Mouse (Mus musculus) C2C12 (cell line): ENCODE data around the gene Lrmda. TPM values are rescaled to one million over a fixed set of nuclear protein-coding genes. Genes with fewer than 3 reads are reported as not detected.

Experiments
- H3K27me3 ChIP-seq: one replicate; pipeline ENCODE4 v1.6.1; 2011; ENCODE audit not compliant: control insufficient read depth, insufficient read depth, insufficient read length
- H3K36me3 ChIP-seq: one replicate; pipeline ENCODE4 v1.6.1; 2011; ENCODE audit not compliant: control insufficient read depth, insufficient read depth
- H3K4me3 ChIP-seq: one replicate; pipeline ENCODE4 v1.5.1; 2011; ENCODE audit warnings: mild to moderate bottlenecking, control low read depth; ENCODE audit not compliant: poor library complexity, insufficient read depth, severe bottlenecking
- H3K79me2 ChIP-seq: one replicate; pipeline ENCODE4 v1.6.1; 2011; ENCODE audit not compliant: control insufficient read depth, insufficient read depth
- H3K79me3 ChIP-seq: one replicate; pipeline ENCODE4 v1.6.1; 2011; ENCODE audit warnings: low read depth, control low read depth
- H3ac ChIP-seq: one replicate; pipeline ENCODE3; 2011; ENCODE audit warnings: low read depth; ENCODE audit not compliant: control insufficient read depth, insufficient read length
- CEBPB ChIP-seq: IDR thresholded peaks from one replicate; pipeline ENCODE4 v1.6.1; 2011; ENCODE audit warnings: low read depth, mild to moderate bottlenecking, control low read depth, moderate library complexity
- CTCF ChIP-seq: IDR thresholded peaks from one replicate; pipeline ENCODE4 v1.5.1; 2011; ENCODE audit not compliant: control insufficient read depth, insufficient read depth, insufficient read length
- FOSL1 ChIP-seq: IDR thresholded peaks from one replicate; pipeline ENCODE4 v1.8.0; 2011; ENCODE audit warnings: mild to moderate bottlenecking, low read length; ENCODE audit not compliant: poor library complexity, insufficient read depth, severe bottlenecking
- MAX ChIP-seq: IDR thresholded peaks from one replicate; pipeline ENCODE4 v1.6.1; 2011; ENCODE audit warnings: mild to moderate bottlenecking, control low read depth
- MYOD1 ChIP-seq: IDR thresholded peaks from one replicate; pipeline ENCODE4 v1.6.1; 2011; ENCODE audit warnings: low read depth; ENCODE audit not compliant: control insufficient read depth, insufficient read length
- MYOG ChIP-seq: IDR thresholded peaks from one replicate; pipeline ENCODE4 v1.6.1; 2011; ENCODE audit not compliant: control insufficient read depth, insufficient read length; ENCODE audit errors: extremely low read depth
- USF1 ChIP-seq: IDR thresholded peaks from one replicate; pipeline ENCODE4 v1.6.1; 2011; ENCODE audit warnings: low read depth, mild to moderate bottlenecking, control low read depth, moderate library complexity
- polyA plus RNA-seq: library from polyadenylated mRNA; unstranded; fragments of >200 nt; fragmentation: generic; extraction: Trizol; gene quantifications from one replicate; pipeline ENCODE4 v1.2.1, GENCODE M21; 2012; ENCODE audit warnings: missing spikeins

The Lrmda gene
- polyA plus RNA-seq, 1 experiment, result not detected

GRCm38 (mm10) chr14:22844006-22844405, 824.5 kb downstream of the Lrmda start:
- Histone ChIP-seq H3ac (no peak overlapping the region), H3K79me2 (no peaks in the 10 kb centered on the region), H3K4me3 (no peak overlapping the region), H3K36me3 (no peaks in the 10 kb centered on the region), H3K27me3 (no peaks in the 10 kb centered on the region), H3K79me3 (no peaks in the 10 kb centered on the region)
- TF ChIP-seq MYOD1, result no peak
- TF ChIP-seq FOSL1, result no peak
- no peak for TF ChIP-seq MAX
- TF ChIP-seq MYOG, result no peak
- no peak for TF ChIP-seq USF1
- no peak for TF ChIP-seq CEBPB
- TF ChIP-seq CTCF, result no peak

- Histone ChIP-seq H3K27me3 (no peaks in the 10 kb centered on the region), H3ac (no peak overlapping the region), H3K79me3 (no peaks in the 10 kb centered on the region), H3K79me2 (no peaks in the 10 kb centered on the region), H3K36me3 (no peaks in the 10 kb centered on the region), H3K4me3 (no peak overlapping the region)
- TF ChIP-seq USF1 (no peak), MYOD1 (no peak), MYOG (no peak), CEBPB (no peak), FOSL1 (no peak), CTCF (no peak), MAX (no peak)
Measured at GRCm38 (mm10) chr14:22845401-22845800, 825.9 kb downstream of the Lrmda start.

GRCm38 (mm10) chr14:22847011-22847786, 827.7 kb downstream of the Lrmda start:
- H3K36me3 ChIP-seq, result no peaks in the 10 kb centered on the region
- no peak for TF ChIP-seq MYOD1
- no peak for TF ChIP-seq MAX
- no peak for TF ChIP-seq CTCF
- no peak for TF ChIP-seq MYOG
- TF ChIP-seq FOSL1, result no peak
- TF ChIP-seq CEBPB, result no peak
- TF ChIP-seq USF1, result no peak
- no peaks in the 10 kb centered on the region for H3K79me3 ChIP-seq
- H3K79me2 ChIP-seq, result no peaks in the 10 kb centered on the region
- no peaks in the 10 kb centered on the region for H3K27me3 ChIP-seq
- no peak overlapping the region for H3K4me3 ChIP-seq
- no peak overlapping the region for H3ac ChIP-seq

DNA sequence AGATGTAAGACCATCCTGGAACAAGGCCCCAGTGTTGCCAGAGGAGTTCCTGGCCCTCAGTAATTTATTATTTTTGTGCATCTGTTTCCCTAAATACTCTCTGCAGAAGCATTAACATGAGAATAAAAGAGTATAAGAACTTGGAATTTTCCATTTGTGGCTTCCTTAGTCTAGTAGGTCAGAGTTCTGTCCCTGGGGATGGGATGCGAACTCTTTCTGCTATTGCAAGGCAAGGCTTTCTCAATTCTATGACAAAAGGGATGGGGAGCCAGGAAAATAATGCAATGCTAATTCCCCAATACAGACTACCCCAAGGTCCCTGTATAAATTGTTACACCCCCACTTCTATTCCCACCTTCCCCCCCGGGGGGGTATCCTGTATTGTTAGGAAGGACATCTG, 829.6 kb downstream of the Lrmda start:
- Histone ChIP-seq H3K4me3 (no peak overlapping the region), H3K79me3 (no peaks in the 10 kb centered on the region)

DNA sequence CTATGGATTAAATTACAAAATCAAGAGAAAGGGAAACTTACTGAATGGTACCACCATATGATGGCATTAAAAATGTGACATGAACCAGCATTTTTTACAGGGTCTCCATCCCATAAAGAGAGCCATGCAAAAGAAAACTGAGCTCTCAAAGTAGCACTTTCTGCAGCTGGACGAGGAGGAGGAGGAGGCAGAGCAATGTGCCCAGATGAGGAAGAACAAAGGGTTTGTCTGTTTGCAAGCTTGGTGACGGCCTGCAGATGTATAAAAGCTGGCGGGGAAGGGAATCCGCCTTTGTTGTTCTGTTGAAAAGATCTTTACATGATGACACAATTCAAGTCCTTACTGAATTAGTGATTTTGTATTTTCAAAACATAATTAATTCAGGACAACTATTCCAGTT, 841.1 kb downstream of the Lrmda start:
- no peaks in the 10 kb centered on the region for H3K79me3 ChIP-seq
- TF ChIP-seq CEBPB (no peak), MYOD1 (no peak), CTCF (no peak), MYOG (no peak), FOSL1 (no peak), USF1 (no peak), MAX (no peak)
- H3K4me3 ChIP-seq, result no peak overlapping the region
- H3ac ChIP-seq, result no peak overlapping the region
- no peaks in the 10 kb centered on the region for H3K79me2 ChIP-seq
- no peaks in the 10 kb centered on the region for H3K36me3 ChIP-seq
- no peaks in the 10 kb centered on the region for H3K27me3 ChIP-seq

More for the DNA sequence above, 829.6 kb downstream of the Lrmda start:
- H3ac ChIP-seq, result no peak overlapping the region
- TF ChIP-seq FOSL1 (no peak), USF1 (no peak), MAX (no peak), MYOD1 (no peak), CTCF (no peak), CEBPB (no peak), MYOG (no peak)
- no peaks in the 10 kb centered on the region for H3K27me3 ChIP-seq
- H3K36me3 ChIP-seq, result no peaks in the 10 kb centered on the region
- no peaks in the 10 kb centered on the region for H3K79me2 ChIP-seq

DNA sequence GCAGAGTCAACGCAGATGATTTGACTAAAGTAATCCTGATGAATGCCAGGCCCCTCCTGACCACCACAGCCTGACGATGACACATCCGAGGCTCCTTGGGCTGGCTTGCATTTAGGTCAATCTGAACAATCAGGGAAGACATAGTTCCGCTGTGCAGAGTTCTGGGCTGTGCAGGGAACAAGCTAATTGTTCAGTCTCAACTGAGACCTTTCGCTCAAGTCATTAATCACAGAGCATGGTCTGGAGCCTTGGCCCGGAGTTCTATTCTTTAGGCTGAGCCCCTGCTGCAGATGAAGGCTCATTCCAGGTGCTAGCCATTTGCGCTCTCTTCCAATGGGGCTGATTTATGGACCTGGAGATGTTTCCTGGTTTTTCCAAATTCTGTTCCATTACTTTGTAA, 844.6 kb downstream of the Lrmda start:
- no peak for TF ChIP-seq CTCF
- TF ChIP-seq MYOD1, result no peak
- no peak for TF ChIP-seq MAX
- no peak for TF ChIP-seq MYOG
- no peak for TF ChIP-seq CEBPB
- TF ChIP-seq USF1, result no peak
- TF ChIP-seq FOSL1, result no peak
- no peaks in the 10 kb centered on the region for H3K79me3 ChIP-seq
- no peaks in the 10 kb centered on the region for H3K27me3 ChIP-seq
- H3K4me3 ChIP-seq, result no peak overlapping the region
- no peaks in the 10 kb centered on the region for H3K79me2 ChIP-seq
- H3K36me3 ChIP-seq, result no peaks in the 10 kb centered on the region
- no peak overlapping the region for H3ac ChIP-seq
